Mouse (Mus musculus) common myeloid progenitor, adult 5-6 weeks (primary cell): ENCODE results near the gene Tmem44. TPM values are rescaled to one million over a fixed set of nuclear protein-coding genes. Genes with fewer than 3 reads are reported as not detected.

ENCODE experiments used
- ATAC-seq: replicated peaks from 2 replicates; pipeline ENCODE4 v1.8.0; 2016; ENCODE audit warnings: low read depth, mild to moderate bottlenecking, moderate TSS enrichment, inconsistent platforms; ENCODE audit not compliant: poor library complexity, severe bottlenecking
- total RNA-seq: library from RNA; stranded (forward); fragments of 200-1000, 187-1606 nt; gene quantifications from 2 replicates; pipeline ENCODE4 v1.2.3, GENCODE M21; 2017

The Tmem44 gene
- total RNA-seq, 1 experiment from 2014 or later: 0.23 TPM

- no peak for ATAC-seq
These were observed 3.5 kb upstream of the Tmem44 start for GRCm38 (mm10) chr16:30554109-30554508.

DNA sequence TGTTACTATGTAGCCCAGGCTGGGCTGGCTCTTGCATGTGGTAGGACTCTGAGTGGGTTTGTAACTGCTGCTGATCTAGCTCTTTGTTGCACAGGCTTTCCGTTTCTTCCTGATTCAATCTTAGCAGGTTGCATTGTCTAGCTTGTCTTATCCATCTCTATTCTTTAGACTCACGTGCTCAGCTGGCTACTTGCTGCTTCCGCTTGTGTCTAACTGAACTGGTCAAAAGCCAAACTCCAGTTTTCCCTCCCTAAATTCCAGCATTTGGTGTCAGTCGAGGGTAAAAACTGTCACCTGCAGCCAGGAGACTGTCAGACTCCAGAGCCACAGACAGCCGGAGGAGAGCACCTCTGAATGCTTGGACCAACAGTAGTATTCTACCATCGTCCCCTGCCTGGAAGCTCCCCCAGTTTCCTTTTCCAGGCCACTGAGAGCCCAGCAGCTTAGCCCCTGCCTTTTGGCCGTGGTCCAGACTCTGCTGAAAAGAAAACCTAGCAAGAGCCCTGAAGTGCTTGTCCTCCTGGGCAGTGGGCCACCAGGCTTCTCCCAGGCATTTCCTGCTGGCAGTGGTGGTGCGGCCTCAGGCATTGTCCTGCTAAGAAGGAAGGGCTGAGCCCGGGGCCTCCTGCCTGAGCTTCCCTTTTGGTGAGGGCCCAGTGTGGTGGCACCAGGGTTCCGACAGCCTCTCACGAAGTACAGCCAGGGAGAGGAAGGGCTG lies 2.1 kb upstream of the Tmem44 start:
- ATAC-seq: peak; percentile 14

- peak; percentile 77 for ATAC-seq
These were observed 485 bp downstream of the Tmem44 start for GRCm38 (mm10) chr16:30549966-30550747.

DNA sequence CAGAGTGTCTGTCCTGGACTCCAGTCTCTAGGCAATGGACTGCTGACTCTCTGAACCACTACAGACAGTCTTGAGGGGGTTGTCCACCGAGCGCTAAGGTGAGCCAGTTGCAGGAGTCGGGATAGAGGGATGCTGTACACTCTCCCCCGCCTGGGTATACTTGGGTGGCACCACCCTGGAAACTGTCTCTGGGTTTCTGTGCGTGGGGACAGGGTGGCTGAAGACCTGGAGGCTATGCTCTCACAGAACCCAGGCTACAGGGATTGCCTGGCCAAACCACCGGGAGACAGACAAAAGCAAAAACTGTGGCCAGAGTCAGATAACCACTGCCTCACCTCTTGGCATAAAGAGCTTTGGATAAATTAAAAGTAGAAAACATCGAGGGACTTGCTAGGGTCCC lies 1.1 kb downstream of the Tmem44 start:
- no peak for ATAC-seq

DNA sequence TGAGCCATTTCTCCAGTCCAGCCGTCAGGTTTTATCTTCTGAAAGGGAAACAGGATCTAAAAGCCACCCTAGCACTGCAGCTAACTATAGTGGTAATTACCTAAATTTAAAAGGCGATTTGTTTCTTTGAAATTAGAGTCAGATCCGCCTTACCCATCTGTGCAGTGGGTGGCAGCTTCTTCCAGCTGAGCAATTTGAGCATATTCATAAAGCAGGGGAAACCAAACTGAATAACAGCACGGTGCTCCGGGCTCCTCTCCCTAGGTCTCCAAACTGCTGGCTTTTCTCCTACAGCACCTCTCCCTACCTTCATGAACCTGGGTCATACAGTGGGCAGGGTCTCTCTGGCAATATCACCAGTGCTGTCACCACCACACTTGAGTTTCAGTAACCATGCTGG lies 2.4 kb downstream of the Tmem44 start:
- no peak for ATAC-seq

DNA sequence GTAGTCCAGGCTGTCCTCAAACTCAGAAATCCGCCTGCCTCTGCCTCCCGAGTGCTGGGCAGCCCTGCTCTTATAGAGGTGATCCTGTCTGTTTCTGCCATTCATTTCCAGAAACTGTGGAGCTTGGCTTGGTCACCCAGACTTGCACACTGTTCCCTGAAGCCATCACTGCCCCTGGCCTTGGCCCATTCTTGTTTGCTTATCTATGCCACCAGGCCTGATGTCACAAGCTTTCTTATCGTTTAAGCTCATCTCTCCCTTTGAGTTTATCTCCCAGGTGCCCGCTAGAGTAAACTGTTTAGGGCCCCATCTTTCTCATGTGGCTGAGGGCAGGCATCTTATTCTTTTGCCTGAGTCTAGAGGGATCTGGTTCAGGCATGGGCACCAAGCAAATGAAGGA lies 5.9 kb downstream of the Tmem44 start:
- no peak for ATAC-seq

DNA sequence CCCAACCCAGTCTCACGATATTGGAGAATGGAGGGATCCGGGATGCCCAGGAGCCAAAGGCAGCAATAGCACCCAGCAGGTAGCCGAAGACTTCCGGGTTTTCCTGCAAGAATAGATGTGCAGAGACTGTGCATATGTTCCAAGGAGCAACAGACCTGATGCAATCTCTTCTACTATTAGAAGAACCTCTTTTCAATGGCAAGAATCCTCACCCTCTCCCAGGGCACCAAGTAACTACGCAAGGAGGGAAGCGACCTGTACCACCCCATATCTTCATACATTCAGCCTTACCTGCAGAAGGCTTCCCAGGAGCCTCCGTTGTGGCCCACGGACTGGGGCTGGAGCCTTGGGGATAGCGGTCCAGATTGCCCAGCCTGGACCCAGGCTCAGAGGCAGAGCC lies 7.3 kb downstream of the Tmem44 start:
- ATAC-seq: no peak

- ATAC-seq: no peak
These were observed 7.8 kb downstream of the Tmem44 start for GRCm38 (mm10) chr16:30542826-30543225.

DNA sequence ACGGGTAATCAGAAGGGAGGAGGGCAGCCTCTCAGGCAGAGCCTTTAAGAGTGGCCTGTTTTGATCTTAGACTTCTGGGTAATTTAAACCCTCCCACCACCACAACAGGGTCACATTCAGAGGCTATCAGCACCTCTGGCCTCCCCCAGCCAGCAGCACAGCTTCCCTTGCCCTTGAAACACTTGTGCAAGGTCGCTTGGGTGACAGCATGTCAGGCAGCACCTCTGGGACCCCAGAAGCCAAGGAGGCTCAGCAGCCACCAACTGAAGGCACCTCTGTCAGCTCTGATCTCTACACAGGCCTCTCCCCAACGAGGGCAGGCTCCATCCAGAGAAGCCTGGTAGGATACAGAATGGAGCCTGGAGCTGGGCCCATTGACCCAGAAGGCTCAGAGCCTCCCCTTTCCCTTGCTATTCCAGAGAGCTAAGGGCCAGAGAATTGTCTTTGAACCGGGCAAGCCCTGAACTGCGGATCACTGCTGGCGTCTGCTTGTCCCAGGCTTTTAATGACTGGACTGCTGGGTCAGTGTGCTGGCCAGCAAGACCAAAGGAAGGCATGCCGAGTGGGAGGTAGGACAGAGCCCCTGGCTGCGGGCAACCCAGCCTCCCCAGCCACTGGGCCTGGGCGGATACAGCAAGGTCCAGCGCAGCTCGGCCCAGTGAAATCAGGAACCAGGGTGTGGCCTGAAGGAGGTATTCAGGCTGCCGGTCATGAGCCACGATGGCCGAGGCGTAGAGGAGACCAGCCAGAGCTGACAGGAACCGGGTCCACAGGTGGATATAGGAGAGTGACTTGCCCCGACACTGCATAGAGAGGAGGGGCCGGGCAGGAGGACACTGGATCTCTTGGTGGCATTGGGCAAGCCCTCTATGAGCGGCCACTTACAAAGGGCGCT lies 10.3 kb downstream of the Tmem44 start:
- ATAC-seq: no peak

- peak; percentile 67 for ATAC-seq
These were observed 11.2 kb downstream of the Tmem44 start for GRCm38 (mm10) chr16:30539433-30539832.

- ATAC-seq: no peak
These were observed 15.6 kb downstream of the Tmem44 start for GRCm38 (mm10) chr16:30535075-30535474.

- peak; percentile 95 for ATAC-seq
These were observed 17.1 kb downstream of the Tmem44 start for GRCm38 (mm10) chr16:30533592-30533991.

GRCm38 (mm10) chr16:30532929-30533328 lies 17.7 kb downstream of the Tmem44 start:
- no peak for ATAC-seq

GRCm38 (mm10) chr16:30531761-30532406 lies 18.8 kb downstream of the Tmem44 start:
- no peak for ATAC-seq

DNA sequence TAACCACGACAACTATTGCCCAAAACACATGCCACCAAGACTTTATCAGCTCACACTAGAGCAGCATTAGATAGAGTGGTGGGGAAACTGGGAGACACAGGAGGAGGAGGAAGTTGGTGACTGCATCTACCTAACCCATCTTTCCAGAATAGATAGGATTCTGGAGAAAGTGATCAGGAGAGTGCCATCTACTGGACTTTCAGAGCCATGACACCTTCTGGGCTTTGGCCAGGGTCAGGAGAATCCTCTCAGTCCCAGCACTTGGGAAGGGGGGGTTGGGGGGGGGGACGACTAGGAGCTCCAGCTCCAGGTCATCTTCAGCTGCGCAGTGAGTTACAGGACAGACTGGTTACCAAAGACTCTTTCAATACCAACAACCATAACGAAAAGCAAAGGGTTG lies 19.8 kb downstream of the Tmem44 start:
- 0 out of 2 replicates have a peak, but pooled peaks have one; percentile 20 for ATAC-seq

DNA sequence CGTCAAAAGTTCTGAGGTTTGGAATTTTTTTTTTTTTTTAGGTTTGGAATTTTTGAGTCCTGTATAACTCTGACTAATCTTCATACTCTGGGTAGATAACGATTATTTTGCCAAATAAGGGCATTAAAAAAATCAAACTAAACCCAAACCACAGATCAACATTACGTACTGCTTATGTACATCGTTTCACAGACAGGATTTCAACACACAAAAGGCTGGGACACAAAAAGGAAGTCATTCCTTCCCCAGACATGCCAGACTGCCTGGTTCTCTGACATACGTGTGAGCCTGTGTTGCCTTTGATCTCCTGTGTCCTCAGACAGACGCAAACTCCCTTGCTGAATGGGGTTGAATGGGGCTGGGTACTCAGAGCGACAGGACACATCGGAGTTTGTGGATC lies 22.3 kb downstream of the Tmem44 start:
- ATAC-seq: no peak

- ATAC-seq: no peak
These were observed 22.8 kb downstream of the Tmem44 start for GRCm38 (mm10) chr16:30527889-30528288.

DNA sequence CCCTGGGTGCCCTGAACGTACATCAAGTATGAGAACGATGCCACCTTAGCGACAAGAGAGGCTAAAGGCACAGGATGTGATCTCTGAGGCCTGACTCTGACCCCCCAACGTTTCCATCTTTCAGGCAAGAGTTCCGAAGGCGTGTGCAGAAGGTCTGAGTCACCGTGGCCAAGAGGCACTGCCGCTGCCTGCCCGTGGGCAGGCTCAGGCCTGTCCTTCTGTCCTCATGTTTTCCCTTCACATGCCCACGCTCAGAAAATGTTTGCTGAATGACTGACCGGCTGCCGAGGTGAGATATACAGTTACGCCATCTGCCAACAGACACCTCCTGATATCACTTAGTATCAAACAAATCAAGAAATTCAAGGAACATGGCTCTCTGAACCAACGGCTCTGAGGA lies 24.9 kb downstream of the Tmem44 start:
- no peak for ATAC-seq

DNA sequence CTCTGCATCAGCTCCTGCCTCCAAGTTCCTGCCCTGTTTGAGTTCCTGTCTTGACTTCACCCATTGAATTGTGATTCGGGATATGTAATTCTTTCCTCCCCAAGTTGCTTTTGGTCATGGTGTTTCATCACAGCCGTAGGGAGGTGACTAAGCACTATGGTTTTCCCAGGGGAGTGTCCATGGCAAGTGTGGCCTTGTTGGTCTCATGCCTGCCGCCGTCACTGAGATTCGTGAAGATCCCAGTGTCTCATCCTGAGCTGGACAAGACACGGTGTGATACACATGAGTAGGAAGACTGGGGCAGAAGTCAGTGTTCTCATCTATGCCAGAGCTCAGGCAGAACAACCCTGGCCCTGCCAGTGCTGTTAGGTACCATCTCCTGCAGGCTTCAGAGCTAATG lies 26.2 kb downstream of the Tmem44 start:
- ATAC-seq: no peak
